Mouse (Mus musculus) spleen, adult 2 months (tissue): ENCODE results near the gene Gm7137. TPM values are rescaled to one million over a fixed set of nuclear protein-coding genes. Genes with fewer than 3 reads are reported as not detected.
"Not testable (repeated sequence)": the region's sequence is repeated elsewhere in the genome, so short reads cannot be mapped to it uniquely, and the experiment has no call there.

Experiments
- DNase-seq, 2 experiments: peaks; one replicate each; pipeline versions ENCODE4 v3.0.0 to v3.0.0-alpha.2; 2012 to 2021; ENCODE audit warnings: low spot score in 2 of 2, low read depth in 1 of 2
- H3K27ac ChIP-seq: fragments of 200-500 bp; 2 replicates; pipeline ENCODE4 v1.5.1; 2012; ENCODE audit warnings: low read length, inconsistent platforms; ENCODE audit not compliant: insufficient read depth
- H3K27me3 ChIP-seq: fragments of 200-500 bp; 2 replicates; pipeline ENCODE4 v1.6.1; 2012; ENCODE audit warnings: mild to moderate bottlenecking, moderate library complexity, low read length, inconsistent platforms; ENCODE audit not compliant: control insufficient read depth, insufficient read depth
- H3K36me3 ChIP-seq: fragments of 200-500 bp; 2 replicates; pipeline ENCODE4 v1.6.1; 2012; ENCODE audit warnings: mild to moderate bottlenecking, low read length, inconsistent platforms; ENCODE audit not compliant: control insufficient read depth, insufficient read depth
- H3K4me1 ChIP-seq: fragments of 200-500 bp; 2 replicates; pipeline ENCODE4 v1.6.1; 2011; ENCODE audit warnings: inconsistent platforms; ENCODE audit not compliant: control insufficient read depth, insufficient read depth, insufficient read length
- H3K4me3 ChIP-seq: fragments of 200-500 bp; 2 replicates; pipeline ENCODE4 v1.5.1; 2011; ENCODE audit warnings: mild to moderate bottlenecking, inconsistent platforms; ENCODE audit not compliant: insufficient read depth, insufficient read length; ENCODE audit errors: extremely low read depth
- CTCF ChIP-seq: fragments of 200-500 bp; IDR thresholded peaks from 2 replicates; pipeline ENCODE4 v1.5.1; 2011; ENCODE audit warnings: mild to moderate bottlenecking, inconsistent platforms; ENCODE audit not compliant: insufficient read depth, insufficient read length, insufficient replicate concordance; ENCODE audit errors: extremely low read depth
- POLR2A ChIP-seq: fragments of 200-500 bp; IDR thresholded peaks from 2 replicates; pipeline ENCODE4 v1.6.1; 2011; ENCODE audit warnings: low read depth, low read length, inconsistent platforms
- WGBS: fragments of 180-500 bp; shearing (Covaris S2); methylation state at CpG from one replicate; pipeline ENCODE4 v1.1.7; 2018; 5-methylcytosine and 5-hydroxymethylcytosine counted together
- polyA plus RNA-seq: library from polyadenylated mRNA; depleted of rRNA; stranded (reverse); fragments of >200 nt; gene quantifications from 2 replicates; pipeline ENCODE4 v1.2.3, GENCODE M21; 2012

The Gm7137 gene
- polyA plus RNA-seq, 1 experiment, result not detected

- H3K36me3 ChIP-seq, result no peaks in the 10 kb centered on the region
- no peak for TF ChIP-seq CTCF
- TF ChIP-seq POLR2A, result no peak
- H3K27me3 ChIP-seq, result no peaks in the 10 kb centered on the region
- H3K4me3 ChIP-seq, result no peak overlapping the region
- DNase-seq, result no peak
- H3K27ac ChIP-seq, result no peak overlapping the region
- 59% methylated on average over 3 of the region's 3 CpGs for WGBS
- no peaks in the 10 kb centered on the region for H3K4me1 ChIP-seq
These were observed 16.1 kb upstream of the Gm7137 start for GRCm38 (mm10) chr10:77804095-77804494.

- H3K4me1 ChIP-seq, result no peaks in the 10 kb centered on the region
- TF ChIP-seq CTCF, result no peak
- TF ChIP-seq POLR2A, result no peak
- no peak for DNase-seq
- 68% methylated on average over 8 of the region's 8 CpGs for WGBS
- no peaks in the 10 kb centered on the region for H3K36me3 ChIP-seq
- no peak within 1 kb of the TSS for H3K27ac ChIP-seq
- H3K4me3 ChIP-seq, result no peak within 1 kb of the TSS
- no peaks in the 10 kb centered on the region for H3K27me3 ChIP-seq
These were observed 11.0 kb upstream of the Gm7137 start, which contains the start of gene Gm19668 for GRCm38 (mm10) chr10:77798921-77799508. Gm19668 (minus strand) TSS chr10:77799133.

- DNase-seq, H3K27me3 ChIP-seq, H3K4me3 ChIP-seq, H3K27ac ChIP-seq, H3K4me1 ChIP-seq, H3K36me3 ChIP-seq: not testable (repeated sequence)
- WGBS, result 56% methylated on average over 3 of the region's 3 CpGs
These were observed 10.3 kb upstream of the Gm7137 start for GRCm38 (mm10) chr10:77798164-77798920.

GRCm38 (mm10) chr10:77797677-77798076 is 9.7 kb upstream of the Gm7137 start:
- WGBS, result 54% methylated on average over 3 of the region's 3 CpGs
- no peaks in the 10 kb centered on the region for H3K27me3 ChIP-seq
- TF ChIP-seq POLR2A (no peak), CTCF (no peak)
- DNase-seq, result no peak
- H3K4me1 ChIP-seq, result no peaks in the 10 kb centered on the region
- no peaks in the 10 kb centered on the region for H3K36me3 ChIP-seq
- H3K27ac ChIP-seq, result no peak overlapping the region
- H3K4me3 ChIP-seq, result no peak overlapping the region

- no peak within 1 kb of the TSS for H3K4me3 ChIP-seq
- DNase-seq, result no peak
- whole genome bisulfite sequencing, result 66% methylated on average over 2 of the region's 2 CpGs
- no peaks in the 10 kb centered on the region for H3K4me1 ChIP-seq
- H3K36me3 ChIP-seq, result no peaks in the 10 kb centered on the region
- H3K27me3 ChIP-seq, result no peaks in the 10 kb centered on the region
- H3K27ac ChIP-seq, result no peak within 1 kb of the TSS
- TF ChIP-seq CTCF (no peak), POLR2A (no peak)
These were observed 7.0 kb upstream of the Gm7137 start, which contains the start of gene Gm9639 for GRCm38 (mm10) chr10:77794976-77795375. Gm9639 (minus strand) TSS chr10:77795076.

- no peak for TF ChIP-seq CTCF
- TF ChIP-seq POLR2A, result no peak
- 70% methylated on average over 2 of the region's 2 CpGs for WGBS
These were observed 621 bp upstream of the Gm7137 start for GRCm38 (mm10) chr10:77788621-77789020.

GRCm38 (mm10) chr10:77783396-77783795 is 4.6 kb downstream of the Gm7137 start:
- H3K27ac ChIP-seq, DNase-seq, H3K4me3 ChIP-seq, H3K36me3 ChIP-seq, H3K4me1 ChIP-seq, H3K27me3 ChIP-seq: not testable (repeated sequence)
- 96% methylated on average over 2 of the region's 3 CpGs for WGBS

More at GRCm38 (mm10) chr10:77788621-77789020, 621 bp upstream of the Gm7137 start:
- Histone ChIP-seq H3K36me3 (no peaks in the 10 kb centered on the region), H3K27me3 (no peaks in the 10 kb centered on the region), H3K27ac (no peak overlapping the region), H3K4me1 (no peaks in the 10 kb centered on the region), H3K4me3 (no peak overlapping the region)
- no peak for DNase-seq

GRCm38 (mm10) chr10:77782442-77782841 is 5.6 kb downstream of the Gm7137 start, which contains the start of gene Gm3250:
Gm3250 (minus strand) TSS chr10:77782542.
- not testable (repeated sequence) for H3K36me3 ChIP-seq, H3K4me1 ChIP-seq, DNase-seq, H3K27me3 ChIP-seq, H3K4me3 ChIP-seq, H3K27ac ChIP-seq
- 40% methylated on average over 1 of the region's 1 CpGs for WGBS

- not testable (repeated sequence) for H3K4me3 ChIP-seq, H3K36me3 ChIP-seq, H3K27me3 ChIP-seq, DNase-seq, H3K27ac ChIP-seq, H3K4me1 ChIP-seq
- 63% methylated on average over 1 of the region's 1 CpGs for WGBS
These were observed 11.2 kb downstream of the Gm7137 start, which contains the start of gene Gm7138 for GRCm38 (mm10) chr10:77776844-77777243. Gm7138 (minus strand) TSS chr10:77776944.

- not testable (repeated sequence) for DNase-seq, H3K27ac ChIP-seq, H3K4me3 ChIP-seq, H3K4me1 ChIP-seq, H3K27me3 ChIP-seq, H3K36me3 ChIP-seq
- WGBS, result 63% methylated on average over 3 of the region's 3 CpGs
These were observed 15.9 kb downstream of the Gm7137 start for GRCm38 (mm10) chr10:77772142-77772541.
